Mouse (Mus musculus) activated CD4-positive, CD25-positive, alpha-beta regulatory T cell (primary cell): Measurements from ENCODE around the gene Klhdc4. TPM values are rescaled to one million over a fixed set of nuclear protein-coding genes. Genes with fewer than 3 reads are reported as not detected.

Experiments
- polyA plus RNA-seq, 2 experiments: library from polyadenylated mRNA; unstranded; fragments of 100-300 nt; shearing (Covaris generic); gene quantifications; one replicate each; pipeline ENCODE4 v1.2.1; 2017

The Klhdc4 gene
- polyA plus RNA-seq, result 10 to 100 TPM; 30.1 to 35.6 TPM

DNA sequence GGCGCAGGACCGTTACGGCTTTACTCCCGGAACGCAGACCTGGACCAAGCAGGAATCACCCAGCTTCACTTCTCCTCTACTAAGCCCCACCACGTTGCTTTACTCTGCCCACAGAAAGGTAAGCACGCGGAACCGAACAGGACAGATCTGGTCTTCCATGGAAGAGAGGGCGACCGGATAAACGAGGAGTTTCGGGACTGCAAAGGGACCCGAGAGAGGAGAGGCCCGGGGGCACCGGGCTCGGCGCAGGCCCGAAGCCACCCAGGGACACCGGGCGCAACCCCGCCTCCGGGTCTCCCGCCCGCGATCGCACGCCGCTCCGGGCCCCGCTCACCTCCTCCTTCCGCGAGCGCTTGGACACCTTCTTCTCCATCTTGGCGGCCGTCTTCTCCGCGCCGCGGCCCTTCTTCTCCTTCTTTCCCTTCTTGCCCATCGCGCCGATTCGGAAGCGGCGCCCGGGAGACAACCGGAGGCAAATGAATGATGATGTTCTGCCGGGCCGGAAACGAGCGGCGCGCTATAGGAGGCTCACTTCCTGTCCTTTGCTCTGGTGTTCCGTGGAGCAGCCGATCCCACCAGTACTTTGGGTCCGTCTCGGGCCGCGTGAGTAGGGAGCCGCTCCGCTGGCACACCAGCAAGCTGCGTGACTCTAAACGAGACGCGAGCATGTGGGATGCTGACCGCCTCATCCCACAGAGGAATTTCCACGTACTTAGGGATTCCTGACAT, at the start of gene Klhdc4:
Klhdc4 (minus strand) TSS at position 522 of the 729 bp plus-strand sequence.

Other genes with a start within 250 kb of the Klhdc4 start
- gene Map1lc3b, start 239.2 kb downstream of the Klhdc4 start, polyA plus RNA-seq, result 100 to 1,000 TPM; 298 to 358 TPM
- gene Zcchc14, start 176.7 kb downstream of the Klhdc4 start, polyA plus RNA-seq, result under 1 TPM in 1 of 2 experiments, not detected in 1; 0.26 TPM
- gene Jph3, start 99.9 kb downstream of the Klhdc4 start, polyA plus RNA-seq, result under 1 TPM; 0.10 to 0.12 TPM
- 10 to 100 TPM; 24.8 to 30.4 TPM for gene Slc7a5, start 78.1 kb upstream of the Klhdc4 start, polyA plus RNA-seq
- gene Car5a, start 115.3 kb upstream of the Klhdc4 start, polyA plus RNA-seq, result under 1 TPM in 1 of 2 experiments, not detected in 1; 0.63 TPM
- gene Banp, start 120.2 kb upstream of the Klhdc4 start, polyA plus RNA-seq, result 10 to 100 TPM; 23.6 to 40.6 TPM